Mouse (Mus musculus): Measurements from ENCODE around the gene Me3.

Gene Me3

DNA sequence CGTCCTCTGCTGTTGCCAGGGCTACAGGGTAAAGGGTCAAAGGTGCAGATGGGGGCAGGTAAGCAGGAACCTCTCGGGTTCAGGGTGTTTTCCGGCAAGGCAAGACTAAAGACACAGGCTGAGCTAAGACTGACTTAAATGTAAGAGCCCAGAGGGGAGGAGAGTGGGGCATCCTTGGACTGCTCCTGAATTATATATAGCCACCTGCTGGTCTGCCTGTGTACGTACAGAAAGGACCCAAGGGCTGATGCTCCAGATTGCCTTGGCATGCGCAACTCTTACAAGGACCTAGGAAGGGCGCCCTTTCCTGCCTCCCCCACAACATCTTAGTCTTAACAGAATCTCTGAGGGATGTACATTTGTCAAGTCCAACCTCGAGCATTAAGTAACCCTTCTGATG lies 197.0 kb downstream of the Me3 start:
- no peak for DNase-seq (ENCODE audit: low read depth, low spot score)

DNA sequence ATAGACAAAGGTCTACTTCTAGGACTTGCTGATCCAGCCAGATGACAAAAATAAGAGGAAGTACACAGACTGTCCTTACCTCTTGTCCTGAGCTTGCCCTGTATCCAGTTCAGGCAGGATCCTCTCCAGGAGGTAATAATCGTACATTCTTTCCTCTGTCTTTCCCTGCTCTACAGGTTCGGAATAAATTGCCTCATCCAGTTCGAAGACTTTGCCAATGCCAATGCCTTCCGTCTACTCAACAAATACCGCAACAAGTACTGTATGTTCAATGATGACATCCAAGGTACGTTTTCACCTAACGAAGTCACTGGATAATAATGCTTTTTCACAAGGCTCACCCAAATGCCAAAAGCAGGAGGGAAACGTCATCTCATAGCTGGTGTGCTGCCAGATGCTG lies 201.3 kb downstream of the Me3 start:
- no peak for DNase-seq (ENCODE audit: low read depth, low spot score)

DNA sequence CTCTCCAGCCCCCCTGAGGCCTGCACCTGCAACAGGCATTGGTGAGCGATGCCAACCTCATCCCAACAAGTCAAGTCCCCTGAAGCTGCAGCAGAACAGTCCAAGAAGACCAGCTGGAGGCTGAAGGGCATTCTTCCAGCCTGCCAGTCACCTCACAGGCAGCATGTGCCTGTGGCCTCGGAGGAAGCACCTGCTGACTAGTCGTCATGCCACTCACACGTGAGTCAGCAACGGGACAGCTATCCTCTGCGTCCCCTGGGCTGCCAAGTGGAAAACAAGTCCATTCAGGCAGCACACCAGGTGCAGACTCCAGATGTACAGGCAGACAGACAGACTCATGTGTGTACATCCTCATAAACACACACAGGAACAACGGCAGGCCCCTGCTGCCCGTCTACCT lies 203.4 kb downstream of the Me3 start:
- no peak for DNase-seq (ENCODE audit: low read depth, low spot score)

DNA sequence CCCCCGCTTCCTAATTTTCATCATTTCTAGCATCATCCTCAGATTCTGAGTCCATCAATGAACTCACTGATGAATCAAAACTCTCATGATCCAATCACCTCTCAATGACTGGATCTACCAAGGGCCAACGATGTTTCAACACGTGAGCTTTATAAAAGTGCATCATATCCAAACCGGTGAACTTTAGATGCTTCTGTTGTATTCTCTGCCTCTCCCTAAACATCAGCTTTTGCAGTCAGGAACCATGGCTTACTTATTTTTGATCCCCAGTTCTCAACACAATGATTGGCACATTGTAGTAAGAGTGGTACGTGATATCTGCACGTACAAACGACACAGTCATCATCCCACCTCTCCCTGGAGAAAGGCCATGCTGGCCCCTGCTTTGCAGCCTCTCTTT lies 204.5 kb downstream of the Me3 start:
- DNase-seq (ENCODE audit: low read depth, low spot score) = no peak

DNA sequence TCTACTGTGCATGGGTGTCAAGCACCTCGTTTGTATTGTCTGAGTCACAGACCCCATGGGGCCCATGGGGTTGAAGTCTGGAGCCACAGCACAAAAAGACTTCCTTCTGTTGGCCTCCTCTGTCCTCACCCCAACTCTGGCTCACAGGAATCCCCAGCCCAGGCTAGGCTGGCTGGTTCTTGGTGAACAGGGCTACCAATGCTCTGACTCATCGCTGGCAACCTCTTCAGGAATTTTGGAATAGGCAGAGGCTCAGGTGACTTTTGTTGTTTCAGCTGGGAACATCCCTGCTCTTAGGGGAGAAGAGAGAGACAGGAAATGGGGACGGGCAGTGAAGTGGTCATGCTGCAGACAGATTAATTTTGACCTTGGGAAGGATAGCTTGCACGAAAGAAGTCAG lies 205.6 kb downstream of the Me3 start:
- no peak for DNase-seq (ENCODE audit: low read depth, low spot score)

DNA sequence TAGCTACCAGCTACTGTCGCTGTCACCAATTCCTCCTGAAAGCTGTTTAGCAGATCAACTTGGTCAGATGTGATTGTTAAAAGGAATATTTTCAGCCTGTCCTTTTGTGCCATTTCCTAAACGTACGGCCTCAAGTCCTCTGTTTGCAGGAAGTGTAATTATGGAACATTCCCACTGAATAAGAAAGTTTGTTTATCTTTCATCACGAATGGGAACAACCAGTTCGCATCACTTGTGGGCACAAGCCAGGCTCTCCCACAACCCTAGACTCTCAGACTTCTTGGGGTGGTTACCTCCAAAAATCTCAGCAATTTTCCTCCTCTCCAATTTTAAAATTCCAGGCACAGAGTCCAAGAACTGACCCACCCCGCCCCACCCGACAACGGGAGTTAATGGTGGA lies 207.5 kb downstream of the Me3 start:
- DNase-seq (ENCODE audit: low read depth, low spot score) = no peak

DNA sequence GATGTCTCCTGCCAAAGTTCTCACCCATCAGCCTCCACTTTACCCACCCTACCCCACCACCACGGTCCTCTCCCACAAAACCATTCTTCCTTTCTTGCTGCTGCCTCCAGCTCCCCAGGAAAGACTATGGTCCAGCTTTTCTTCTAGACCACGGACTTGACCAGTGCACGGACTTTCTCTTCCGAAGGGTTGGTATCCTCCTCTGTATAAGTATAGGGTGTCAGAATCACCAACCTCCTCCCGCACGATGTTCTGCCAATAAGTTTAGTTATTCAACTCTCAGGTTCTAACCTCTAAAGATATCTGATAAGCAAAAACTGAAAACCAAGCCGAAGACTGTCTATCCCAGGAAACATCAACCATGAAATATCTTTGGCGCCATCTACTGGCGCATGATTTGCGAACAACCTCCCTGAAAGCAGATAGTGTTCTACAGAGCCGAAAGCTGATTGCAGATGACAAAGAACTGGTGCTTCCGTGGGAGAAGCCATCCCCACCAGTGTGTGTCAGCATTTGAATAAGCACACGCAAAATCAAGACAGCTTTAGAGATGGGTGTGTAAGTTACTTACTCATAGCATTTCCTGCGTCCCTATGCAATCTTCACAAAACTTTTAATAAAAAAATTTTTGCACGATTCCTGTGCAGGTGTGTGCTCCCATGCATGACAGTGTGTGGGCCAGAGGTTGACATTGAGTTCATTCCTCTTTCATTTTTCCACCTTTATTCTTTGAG lies 209.6 kb downstream of the Me3 start:
- DNase-seq (ENCODE audit: low read depth, low spot score) = peak; percentile 90

DNA sequence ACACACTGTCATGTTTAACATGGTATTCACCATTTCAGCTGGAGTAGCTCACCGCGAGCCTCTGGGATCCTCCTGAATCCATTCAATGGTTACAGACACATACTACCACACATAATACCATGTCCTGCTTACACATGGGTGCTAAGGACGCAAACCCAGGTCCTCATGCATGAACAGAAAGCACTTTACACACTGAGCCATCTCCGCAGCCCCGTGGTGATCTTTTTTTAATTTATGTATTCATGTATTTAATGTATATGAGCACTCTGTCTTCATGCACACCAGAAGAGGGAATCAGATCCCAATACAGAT lies 210.2 kb downstream of the Me3 start:
- DNase-seq (ENCODE audit: low read depth, low spot score) = no peak

DNA sequence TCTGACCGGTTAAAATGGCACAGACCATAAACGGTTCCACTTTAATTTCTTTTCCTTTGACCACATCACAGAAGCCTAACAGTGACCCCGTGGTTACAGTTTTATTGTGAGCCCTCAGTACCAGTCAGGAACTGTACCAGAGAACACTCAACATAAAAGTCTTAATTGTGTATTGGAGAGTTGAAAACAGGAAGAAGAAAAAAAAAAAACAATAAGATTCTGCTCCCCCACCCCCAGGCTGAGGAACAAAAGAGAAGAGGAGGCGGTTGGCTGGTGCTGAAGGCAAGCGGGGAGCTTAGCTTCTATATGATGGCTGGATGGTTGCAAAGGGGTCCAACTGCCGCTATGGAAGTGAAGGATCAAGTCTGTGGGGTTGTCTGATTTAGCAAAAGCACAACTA lies 210.9 kb downstream of the Me3 start:
- DNase-seq (ENCODE audit: low read depth, low spot score) = no peak

DNA sequence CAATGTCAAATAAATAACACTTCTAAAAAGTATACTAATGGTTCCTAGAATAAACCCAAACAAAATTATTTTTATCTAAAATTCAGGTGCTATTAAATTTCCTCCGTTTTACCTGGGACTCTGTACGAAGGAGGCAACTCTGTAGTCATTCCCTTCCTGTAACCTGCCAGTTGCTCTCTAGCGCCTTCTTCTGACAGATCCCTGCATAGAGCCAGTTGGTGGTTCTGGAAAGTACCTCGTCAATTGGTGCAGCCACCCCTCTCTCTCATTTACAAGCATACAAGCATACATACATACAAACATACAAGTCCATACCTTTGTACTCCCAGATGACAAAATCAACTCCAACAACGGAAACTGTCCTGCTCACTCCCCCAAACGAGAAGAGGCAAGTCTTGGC lies 211.3 kb downstream of the Me3 start:
- peak; percentile 32 for DNase-seq (ENCODE audit: low read depth, low spot score)

DNA sequence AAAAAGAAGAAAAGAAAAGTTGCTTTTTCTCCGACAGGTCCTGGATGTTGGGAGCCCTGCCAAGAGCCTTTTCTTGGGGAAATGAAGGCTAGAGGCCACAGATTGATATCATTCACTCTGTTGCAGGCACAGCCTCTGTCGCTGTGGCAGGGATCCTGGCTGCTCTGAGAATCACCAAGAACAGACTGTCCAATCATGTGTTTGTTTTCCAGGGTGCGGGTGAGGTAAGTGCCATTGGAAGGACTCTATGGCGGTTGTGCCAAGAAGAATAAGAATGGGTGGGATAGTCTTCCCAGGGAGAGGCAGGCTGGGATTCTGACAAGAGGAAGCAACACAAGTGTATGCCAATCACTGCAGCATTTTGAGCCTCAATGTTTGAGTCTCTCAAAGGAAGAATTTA lies 213.5 kb downstream of the Me3 start:
- no peak for DNase-seq (ENCODE audit: low read depth, low spot score)

DNA sequence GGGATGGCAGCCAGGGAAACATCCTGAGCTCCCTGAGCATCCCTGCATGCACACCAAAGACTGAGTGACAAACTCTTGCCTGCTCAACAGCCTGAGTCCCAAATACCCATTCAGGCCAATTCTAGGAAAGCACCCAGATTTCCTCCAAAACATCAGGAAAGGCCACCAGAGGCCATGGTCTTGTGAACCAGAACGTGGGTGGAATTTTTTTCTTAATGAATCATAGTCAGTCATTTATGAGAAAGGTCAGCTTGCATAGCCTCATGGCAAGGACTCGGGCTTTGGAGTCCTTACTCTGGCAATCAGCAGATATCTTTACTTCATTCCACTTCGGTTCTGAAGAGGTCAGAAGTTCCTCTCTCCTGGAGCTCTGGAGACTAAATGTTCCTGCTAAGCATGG lies 218.3 kb downstream of the Me3 start:
- DNase-seq (ENCODE audit: low read depth, low spot score) = no peak

DNA sequence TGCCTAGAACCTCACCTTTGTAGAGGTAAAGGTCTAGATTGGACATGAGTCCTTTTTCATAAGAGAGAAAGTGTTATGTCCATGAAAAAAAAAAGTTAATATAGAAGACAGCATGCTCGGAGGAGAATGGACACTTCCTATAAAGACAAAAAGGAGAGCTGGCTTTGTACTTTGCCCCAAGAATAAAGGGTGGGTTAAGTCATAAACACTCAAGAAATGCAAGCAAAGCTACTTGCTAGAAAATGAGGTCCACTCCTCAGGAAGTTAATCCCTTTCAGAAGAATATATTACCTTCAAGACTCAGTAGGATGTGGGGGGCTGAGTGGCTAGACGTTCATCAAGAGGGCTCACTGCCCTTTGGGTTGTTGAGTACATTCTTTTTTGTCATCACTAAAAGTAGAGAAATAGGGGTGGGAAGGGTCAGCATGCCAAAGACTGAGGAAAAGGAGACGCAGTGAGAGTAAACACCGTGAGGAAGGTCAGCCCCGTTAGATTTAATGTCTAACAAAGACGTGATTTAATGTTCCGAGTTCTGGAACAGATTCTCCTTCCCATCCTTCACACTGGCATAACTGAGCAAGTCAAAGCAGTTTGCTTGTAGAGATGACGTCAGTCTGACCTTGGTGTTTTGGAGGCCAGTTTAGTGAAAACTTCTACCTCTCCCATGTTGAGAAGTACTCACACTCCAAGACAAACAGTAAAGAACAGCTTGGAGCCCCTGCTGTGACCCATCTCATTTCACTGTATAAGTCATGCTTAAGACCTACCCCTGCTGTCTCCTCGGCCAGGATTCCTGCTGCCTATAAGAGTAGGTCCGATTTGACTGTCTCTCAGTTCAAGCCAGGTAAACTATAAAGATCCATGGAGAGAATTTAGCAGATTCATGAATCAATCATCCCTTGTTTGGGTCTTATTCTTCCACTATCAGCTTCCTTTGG lies 220.2 kb downstream of the Me3 start:
- DNase-seq (ENCODE audit: low read depth, low spot score) = no peak

DNA sequence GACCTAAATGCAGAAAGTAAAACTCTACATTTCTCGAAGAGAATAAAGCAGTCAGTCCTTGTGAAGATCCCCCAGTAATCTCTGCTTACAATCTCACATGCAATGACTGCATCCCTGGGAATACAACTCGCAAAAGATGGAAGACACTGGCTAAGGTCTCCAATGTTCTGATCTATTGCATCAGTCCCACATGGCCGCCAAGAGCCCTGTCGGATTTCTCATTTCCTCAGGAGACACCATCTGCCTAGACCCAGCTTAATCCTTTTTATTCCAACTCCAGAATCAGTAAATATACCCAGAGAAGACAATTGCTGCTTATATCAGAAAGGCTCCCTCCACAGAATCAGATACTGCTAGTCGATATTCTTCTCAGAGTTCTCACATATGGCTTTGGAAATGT lies 220.9 kb downstream of the Me3 start:
- DNase-seq (ENCODE audit: low read depth, low spot score) = no peak

DNA sequence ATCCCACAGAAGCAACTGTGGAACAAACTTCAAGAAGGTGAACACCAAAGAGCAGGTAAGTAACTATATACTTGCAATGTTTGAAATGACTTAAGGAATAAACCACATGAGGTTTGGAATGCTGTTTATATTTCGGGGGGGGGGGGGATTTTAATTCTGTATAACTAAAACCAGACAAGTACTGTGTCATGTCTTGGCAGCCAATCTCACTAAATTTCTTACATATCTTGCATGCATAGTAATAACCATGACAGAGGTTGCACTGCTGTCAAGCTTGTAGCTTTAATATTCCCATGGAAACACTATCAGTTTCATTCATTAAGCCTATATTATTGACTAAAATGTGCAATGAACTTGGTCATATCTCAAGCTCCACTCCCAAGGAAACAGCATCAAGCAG lies 223.0 kb downstream of the Me3 start:
- DNase-seq (ENCODE audit: low read depth, low spot score) = no peak

DNA sequence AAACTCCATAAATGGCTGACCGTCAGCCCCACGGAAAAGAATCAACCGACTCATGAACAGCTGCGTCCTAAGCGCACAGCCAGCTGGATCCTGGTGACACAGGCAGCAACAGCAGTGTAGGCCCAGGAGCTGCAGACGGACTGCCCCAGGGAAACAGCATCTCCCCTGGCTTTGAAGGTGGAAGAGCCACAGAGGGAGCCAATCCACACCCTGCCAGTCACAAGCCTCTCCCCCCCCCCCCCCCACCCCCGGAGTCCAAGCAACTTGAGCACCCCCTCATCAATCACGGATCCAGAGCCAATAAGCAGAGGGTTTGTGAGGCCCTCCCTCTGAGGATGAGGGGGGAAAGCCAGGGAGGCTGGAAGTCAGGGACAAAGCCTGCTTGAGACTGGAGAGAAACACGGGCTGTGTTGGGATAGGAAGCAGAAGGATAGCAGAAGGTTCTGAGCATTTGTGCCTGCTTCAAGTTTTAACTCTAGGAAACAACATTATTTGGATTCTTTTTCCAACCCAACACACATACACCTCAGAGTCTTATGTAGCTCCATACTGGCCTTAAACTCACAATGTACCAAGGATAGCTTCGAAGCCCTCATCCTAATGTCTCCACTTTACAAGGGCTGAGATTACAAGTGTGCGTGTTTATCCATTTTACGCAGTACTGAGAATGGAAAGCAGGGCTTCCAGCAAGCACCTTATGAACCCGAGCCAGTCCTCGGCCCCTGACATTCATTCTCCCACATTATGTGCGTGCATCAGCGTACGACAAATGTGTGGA lies 224.4 kb downstream of the Me3 start:
- DNase-seq (ENCODE audit: low read depth, low spot score) = peak; percentile 78

DNA sequence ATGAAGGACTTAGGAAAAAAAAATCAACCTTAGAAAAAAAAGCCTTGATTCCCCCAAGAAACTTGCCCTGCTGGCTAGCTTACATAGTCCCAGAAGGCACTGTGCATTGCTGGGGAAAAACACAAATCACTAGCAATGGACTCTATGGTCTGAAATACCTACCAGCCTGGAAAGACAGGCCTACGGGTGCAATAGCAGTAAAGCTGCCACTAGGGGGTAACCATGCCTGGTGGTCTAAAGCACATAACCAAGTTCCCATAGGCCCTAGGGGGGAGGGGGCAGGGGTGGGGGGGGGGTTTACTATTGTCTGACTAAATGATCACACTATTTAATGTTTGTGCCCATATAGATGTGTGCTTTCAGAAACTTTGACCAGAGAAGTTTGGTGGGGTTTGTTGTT lies 232.6 kb downstream of the Me3 start:
- DNase-seq (ENCODE audit: low read depth, low spot score) = no peak

DNA sequence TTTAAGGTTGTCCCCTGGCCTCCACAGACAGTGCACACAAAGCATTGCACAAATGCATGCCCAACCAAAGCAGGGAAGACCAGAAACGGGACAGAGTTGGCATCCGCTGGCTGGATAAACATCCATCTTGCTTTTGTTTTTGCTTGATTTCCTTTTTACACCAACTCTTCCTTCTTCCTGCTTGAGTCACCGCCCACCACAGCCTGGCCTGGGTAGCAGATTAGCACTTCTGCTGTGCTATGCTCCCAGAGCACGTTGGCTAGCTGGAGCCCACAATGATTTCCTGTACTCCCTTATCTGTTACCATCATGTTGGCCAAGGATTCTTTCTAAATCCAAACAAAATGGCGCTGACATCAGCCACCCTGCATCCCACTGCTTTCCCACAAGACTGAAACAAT lies 235.0 kb downstream of the Me3 start:
- no peak for DNase-seq (ENCODE audit: low read depth, low spot score)

DNA sequence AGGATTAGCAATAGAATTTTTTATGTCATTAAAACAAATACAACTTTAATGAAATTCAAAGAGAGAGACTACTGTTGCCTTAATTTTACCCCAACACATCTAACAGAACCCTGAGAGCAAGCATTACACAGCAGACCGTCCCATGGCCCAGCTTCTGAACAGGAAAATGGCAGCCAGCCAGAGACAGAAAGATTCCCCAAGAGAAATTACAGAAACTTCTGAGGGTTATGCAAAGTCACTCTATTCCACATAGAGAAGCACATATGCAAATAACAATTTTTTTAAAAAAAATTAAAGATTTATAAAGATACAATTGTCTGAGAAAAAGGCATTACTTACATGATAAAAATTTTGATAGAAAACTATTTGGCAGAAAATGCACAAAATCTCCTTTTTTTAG lies 247.5 kb downstream of the Me3 start:
- DNase-seq (ENCODE audit: low read depth, low spot score) = no peak

DNA sequence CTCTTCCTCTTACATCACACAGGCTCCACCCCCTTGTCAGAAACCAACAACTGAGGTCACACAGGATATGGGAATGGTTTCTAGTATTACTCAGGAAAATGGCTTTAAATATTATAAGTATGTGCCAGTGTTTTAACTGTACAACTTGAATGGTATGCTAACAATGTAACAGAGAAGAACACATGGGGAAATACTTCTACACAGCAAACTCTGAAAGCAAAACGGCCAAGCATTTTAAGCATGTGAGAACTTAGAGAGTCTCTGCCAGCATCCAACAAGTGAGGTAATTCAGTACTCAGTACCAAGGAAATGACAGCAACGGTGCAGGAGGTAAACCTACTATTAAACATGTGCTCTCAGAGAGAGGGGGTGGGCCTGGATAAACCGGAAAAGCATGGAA lies 252.4 kb downstream of the Me3 start:
- no peak for DNase-seq (ENCODE audit: low read depth, low spot score)

DNA sequence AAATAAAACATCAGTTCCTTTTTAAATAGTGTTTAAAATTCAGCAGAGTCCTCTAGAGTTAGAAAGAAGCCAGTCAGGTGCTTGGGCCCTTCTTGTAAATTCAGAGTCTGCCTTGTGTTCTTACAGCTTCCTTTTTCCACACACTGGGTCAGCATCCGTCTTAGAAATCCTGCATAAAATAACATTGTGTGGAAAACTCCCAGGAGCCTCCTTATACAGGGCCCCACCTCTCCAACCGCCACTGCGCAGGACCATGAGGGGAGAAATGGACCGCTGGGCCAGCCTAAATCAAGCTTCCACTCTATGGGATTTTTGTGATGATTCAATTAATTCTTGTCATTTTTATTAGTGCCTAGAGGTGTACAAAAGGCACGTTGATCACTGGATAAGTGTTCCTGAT lies 259.2 kb downstream of the Me3 start:
- no peak for DNase-seq (ENCODE audit: low read depth, low spot score)

DNA sequence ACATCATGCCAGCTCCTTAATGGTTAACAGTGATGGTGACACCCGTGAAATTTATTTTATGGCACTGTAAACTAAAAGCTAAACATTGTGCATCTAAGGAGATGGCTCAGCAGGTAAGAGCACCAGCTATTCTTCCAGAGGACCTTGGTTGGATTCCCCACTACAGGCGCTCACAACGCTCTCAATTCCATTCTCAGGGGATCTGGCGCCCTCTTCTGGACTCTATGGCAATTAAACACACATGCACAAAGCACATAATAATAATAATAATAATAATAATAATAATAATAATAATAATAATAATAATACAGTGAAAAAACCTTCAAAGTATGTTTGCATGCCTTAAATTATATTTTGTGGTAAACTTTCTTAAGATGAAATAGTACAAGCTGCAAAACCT lies 259.7 kb downstream of the Me3 start:
- peak; percentile 31 for DNase-seq (ENCODE audit: low read depth, low spot score)

DNA sequence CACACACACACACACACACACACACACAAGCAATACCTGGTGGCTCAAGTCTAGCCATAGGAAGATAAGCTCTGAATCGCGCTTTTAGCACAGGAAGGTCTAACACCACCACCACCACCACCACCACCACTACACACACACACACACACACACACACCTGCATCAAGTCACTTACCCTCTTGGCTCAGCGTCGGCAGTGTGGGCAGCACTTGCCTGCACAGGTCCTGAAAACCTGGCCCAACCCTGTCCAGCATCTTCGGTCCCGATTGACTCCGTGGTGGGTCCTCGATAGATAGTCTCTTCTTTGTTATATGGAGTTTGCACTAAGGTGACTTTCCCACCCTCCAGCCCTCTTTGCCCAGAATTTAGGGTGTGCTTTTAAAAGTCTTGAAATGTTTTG lies 270.8 kb downstream of the Me3 start:
- DNase-seq (ENCODE audit: low read depth, low spot score) = no peak
